Mouse (Mus musculus): ENCODE measurements around the gene Plekha5. TPM values are rescaled to one million over a fixed set of nuclear protein-coding genes. Genes with fewer than 3 reads are reported as not detected.

Gene Plekha5
- polyA plus RNA-seq, 1 experiment from 2014 or later, result 45.0 TPM

DNA sequence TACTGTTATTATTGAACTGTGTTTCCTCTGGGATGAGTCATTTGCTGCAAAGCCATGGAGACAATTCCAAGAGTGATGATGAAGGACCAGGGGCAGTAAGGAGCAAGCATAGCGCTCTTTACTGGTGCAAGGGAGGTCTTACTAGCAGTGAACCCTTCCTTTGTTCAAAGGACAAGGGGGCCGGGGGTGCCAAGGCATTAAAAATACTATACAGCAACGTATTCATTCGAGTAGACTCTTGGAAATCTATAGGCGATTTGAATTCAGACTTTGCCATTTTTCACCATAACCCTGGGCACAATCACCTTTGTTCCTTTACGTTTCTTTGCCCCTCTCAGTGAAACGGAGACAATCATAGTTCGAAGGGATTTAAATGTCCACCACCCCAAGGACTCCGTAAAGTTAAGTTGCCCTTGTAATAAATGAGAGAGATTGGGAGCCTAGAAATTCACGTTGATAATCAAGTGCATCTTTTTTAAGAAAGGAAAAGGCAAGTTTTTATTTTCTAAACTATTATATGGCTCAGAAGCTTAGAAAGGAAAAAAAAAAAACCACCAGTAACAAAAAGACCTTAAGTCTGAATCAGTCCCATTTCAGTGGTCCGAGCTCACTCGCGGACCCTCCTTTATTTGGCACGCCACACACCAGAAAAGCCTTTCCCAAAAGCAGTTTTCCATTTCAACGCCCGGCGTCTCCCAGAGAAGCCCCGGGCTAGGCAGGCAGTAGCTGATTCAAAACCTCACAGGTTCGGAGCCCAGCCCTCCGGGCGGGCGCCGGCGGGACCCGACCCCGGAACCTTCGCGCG is 611 bp upstream of the Plekha5 start:
- no peak for DNase-seq (ENCODE audit: low spot score)
- Histone ChIP-seq H3K4me3 (ENCODE audit: low read depth, low read length) (peak overlapping the region; percentile 96), H3K27me3 (replicated peaks; ENCODE audit: control insufficient read depth, insufficient read depth, low read length) (no peaks in the 10 kb centered on the region), H3K9me3 (ENCODE audit: control insufficient read depth, low read length) (0 out of 2 replicates have a peak, but pooled peaks cover 5% of the 10 kb centered on the region), H3K36me3 (ENCODE audit: control insufficient read depth, insufficient read depth, low read length) (peaks cover 5% of the 10 kb centered on the region; the same call in 1 of the 2 replicates), H3K4me1 (ENCODE audit: control insufficient read depth, insufficient read depth, low read length) (peaks cover 5% of the 10 kb centered on the region; the same call in 1 of the 2 replicates), H3K4me2 (ENCODE audit: low read depth, low read length) (peak overlapping the region; percentile 80), H3K27ac (replicated peaks; ENCODE audit: low read depth, low read length) (peak overlapping the region; percentile 94), H3K9ac (ENCODE audit: low read depth, low read length) (peak overlapping the region; percentile 96)
- WGBS, result 10% methylated on average over 29 of the region's 29 CpGs
- ATAC-seq (ENCODE audit: low read depth), result no peak

DNA sequence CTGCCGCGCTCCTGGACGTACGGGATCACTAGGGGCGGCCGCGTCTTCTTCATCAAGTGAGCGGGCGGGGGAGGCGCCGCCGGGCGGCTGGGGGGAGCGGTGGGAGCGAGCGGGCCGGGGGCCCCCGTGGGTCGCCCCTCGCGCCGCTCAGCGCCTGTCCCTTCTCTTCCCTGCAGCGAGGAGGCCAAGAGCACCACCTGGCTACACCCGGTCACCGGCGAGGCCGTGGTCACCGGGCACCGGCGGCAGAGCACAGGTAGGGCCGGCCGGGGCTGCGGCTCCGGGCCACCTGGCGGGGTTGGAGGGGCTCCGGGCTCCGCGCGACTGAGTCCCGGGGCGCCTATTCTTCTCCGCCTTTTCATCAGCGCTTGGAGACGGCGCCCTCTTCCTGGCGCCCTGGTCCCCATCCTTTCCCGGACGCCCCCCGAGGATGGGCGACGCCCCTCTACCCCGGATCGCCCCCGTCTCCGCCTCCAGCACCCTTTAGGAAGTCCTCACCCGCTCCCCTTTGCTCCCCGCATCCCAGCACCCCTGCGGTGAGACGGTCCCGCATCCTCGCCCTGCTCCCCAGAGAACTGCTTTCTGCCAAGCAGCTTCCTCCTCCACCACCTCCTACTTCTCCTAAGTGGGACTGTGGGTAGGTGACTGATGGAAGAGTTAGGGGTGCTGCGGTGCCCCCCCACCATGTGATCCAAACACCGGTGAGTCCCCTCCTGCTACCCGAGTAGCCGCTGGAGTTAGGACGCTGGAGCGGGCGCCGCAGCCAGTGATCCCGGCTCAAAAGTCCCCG is 542 bp downstream of the Plekha5 start:
- H3K4me1 ChIP-seq (ENCODE audit: control insufficient read depth, insufficient read depth, low read length), result peaks cover 5% of the 10 kb centered on the region; the same call in 1 of the 2 replicates
- peak overlapping the region; percentile 96 for H3K9ac ChIP-seq (ENCODE audit: low read depth, low read length)
- DNase-seq (ENCODE audit: low spot score) (peak; percentile 48), ATAC-seq (ENCODE audit: low read depth) (peak; percentile 70)
- under 1% methylated on average over 47 of the region's 72 CpGs for WGBS
- peaks cover 13% of the 10 kb centered on the region for H3K36me3 ChIP-seq (ENCODE audit: control insufficient read depth, insufficient read depth, low read length)
- no peaks in the 10 kb centered on the region for H3K27me3 ChIP-seq (replicated peaks; ENCODE audit: control insufficient read depth, insufficient read depth, low read length)
- peak overlapping the region; percentile 94 for H3K27ac ChIP-seq (replicated peaks; ENCODE audit: low read depth, low read length)
- H3K4me2 ChIP-seq (ENCODE audit: low read depth, low read length), result peak overlapping the region; percentile 80
- H3K4me3 ChIP-seq (ENCODE audit: low read depth, low read length), result peak overlapping the region; percentile 96
- 0 out of 2 replicates have a peak, but pooled peaks cover 4% of the 10 kb centered on the region for H3K9me3 ChIP-seq (ENCODE audit: control insufficient read depth, low read length)

DNA sequence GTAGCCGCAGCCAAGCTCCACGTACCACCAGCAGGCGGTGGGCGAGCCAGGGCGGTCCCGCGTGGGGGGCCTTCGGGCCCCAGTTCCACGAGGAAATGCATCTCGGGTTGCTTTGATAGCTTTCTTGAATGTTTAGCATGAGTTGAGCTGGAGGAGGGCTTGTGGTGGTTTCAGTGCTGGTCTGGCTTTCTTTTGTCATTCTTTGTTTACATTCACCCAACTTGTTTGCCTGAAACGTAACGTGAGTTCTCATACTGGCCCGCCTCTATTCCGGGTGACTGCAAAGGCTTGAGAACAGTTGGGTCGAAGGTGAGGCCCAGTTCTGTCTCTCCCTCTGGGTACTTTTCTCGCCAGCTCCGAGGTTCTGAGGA is 1.1 kb downstream of the Plekha5 start:
- DNase-seq (ENCODE audit: low spot score) (peak; percentile 45), ATAC-seq (ENCODE audit: low read depth) (peak; percentile 11; the same call in 1 of the 2 replicates)
- Histone ChIP-seq H3K27ac (replicated peaks; ENCODE audit: low read depth, low read length) (peak overlapping the region; percentile 94), H3K27me3 (replicated peaks; ENCODE audit: control insufficient read depth, insufficient read depth, low read length) (no peaks in the 10 kb centered on the region), H3K4me2 (ENCODE audit: low read depth, low read length) (peak overlapping the region; percentile 80), H3K9me3 (ENCODE audit: control insufficient read depth, low read length) (no peaks in the 10 kb centered on the region), H3K9ac (ENCODE audit: low read depth, low read length) (peak overlapping the region; percentile 96), H3K4me1 (ENCODE audit: control insufficient read depth, insufficient read depth, low read length) (peaks cover 5% of the 10 kb centered on the region; the same call in 1 of the 2 replicates), H3K36me3 (ENCODE audit: control insufficient read depth, insufficient read depth, low read length) (peaks cover 15% of the 10 kb centered on the region), H3K4me3 (ENCODE audit: low read depth, low read length) (peak overlapping the region; percentile 96)
- WGBS, result under 1% methylated on average over 16 of the region's 17 CpGs

DNA sequence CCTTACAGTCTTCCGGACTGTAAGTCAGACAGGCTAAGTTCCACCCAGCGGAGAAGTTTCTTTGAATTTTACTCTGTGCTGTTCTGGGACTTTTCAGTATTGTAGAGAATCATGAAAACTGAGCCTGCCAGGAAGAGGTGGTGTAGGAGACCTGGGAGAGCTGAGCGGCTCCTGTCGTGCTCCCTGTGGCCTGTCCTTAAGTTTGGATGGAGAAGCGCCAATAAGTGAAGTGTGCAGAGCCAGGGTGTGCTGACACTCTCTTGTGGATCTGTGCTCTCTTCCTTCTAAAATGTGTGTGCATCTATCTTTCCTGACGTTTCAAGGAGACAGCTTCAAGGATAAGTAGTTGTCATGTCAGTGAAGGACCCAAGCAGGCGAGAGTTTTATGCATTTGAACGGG is 5.4 kb downstream of the Plekha5 start:
- no peak overlapping the region for H3K4me2 ChIP-seq (ENCODE audit: low read depth, low read length)
- WGBS, result 81% methylated on average over 8 of the region's 8 CpGs
- H3K9ac ChIP-seq (ENCODE audit: low read depth, low read length), result no peak overlapping the region
- no peaks in the 10 kb centered on the region for H3K27me3 ChIP-seq (replicated peaks; ENCODE audit: control insufficient read depth, insufficient read depth, low read length)
- no peak overlapping the region for H3K27ac ChIP-seq (replicated peaks; ENCODE audit: low read depth, low read length)
- peaks cover 5% of the 10 kb centered on the region; the same call in 1 of the 2 replicates for H3K4me1 ChIP-seq (ENCODE audit: control insufficient read depth, insufficient read depth, low read length)
- peaks cover 41% of the 10 kb centered on the region for H3K36me3 ChIP-seq (ENCODE audit: control insufficient read depth, insufficient read depth, low read length)
- no peak for DNase-seq (ENCODE audit: low spot score)
- no peak overlapping the region for H3K4me3 ChIP-seq (ENCODE audit: low read depth, low read length)
- ATAC-seq (ENCODE audit: low read depth), result no peak
- 0 out of 2 replicates have a peak, but pooled peaks cover 3% of the 10 kb centered on the region for H3K9me3 ChIP-seq (ENCODE audit: control insufficient read depth, low read length)

DNA sequence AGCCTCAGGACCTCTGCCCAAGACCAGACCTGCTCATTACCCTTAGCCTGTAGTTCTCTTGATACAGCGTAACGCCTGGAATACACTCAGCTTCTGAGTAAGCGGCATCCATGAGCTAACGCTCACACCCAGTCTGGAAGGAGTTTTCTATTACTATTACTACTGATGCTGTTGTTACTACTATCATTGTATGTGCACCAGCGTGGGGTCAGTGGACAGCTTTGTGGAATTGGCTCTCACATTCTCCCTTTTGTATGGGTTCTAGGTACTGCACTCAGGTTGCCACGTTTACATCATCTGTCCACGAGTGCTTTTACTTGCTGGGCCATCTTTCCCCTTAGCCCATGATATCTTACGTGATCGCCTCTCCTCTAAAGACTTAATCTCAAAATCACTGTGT is 8.5 kb downstream of the Plekha5 start:
- no peak overlapping the region for H3K27ac ChIP-seq (replicated peaks; ENCODE audit: low read depth, low read length)
- WGBS, result 96% methylated on average over 9 of the region's 9 CpGs
- no peaks in the 10 kb centered on the region for H3K4me1 ChIP-seq (ENCODE audit: control insufficient read depth, insufficient read depth, low read length)
- no peak for DNase-seq (ENCODE audit: low spot score)
- H3K27me3 ChIP-seq (replicated peaks; ENCODE audit: control insufficient read depth, insufficient read depth, low read length), result no peaks in the 10 kb centered on the region
- no peak overlapping the region for H3K4me2 ChIP-seq (ENCODE audit: low read depth, low read length)
- H3K9ac ChIP-seq (ENCODE audit: low read depth, low read length), result no peak overlapping the region
- H3K9me3 ChIP-seq (ENCODE audit: control insufficient read depth, low read length), result 0 out of 2 replicates have a peak, but pooled peaks cover 3% of the 10 kb centered on the region
- no peak overlapping the region for H3K4me3 ChIP-seq (ENCODE audit: low read depth, low read length)
- no peak for ATAC-seq (ENCODE audit: low read depth)
- peaks cover 36% of the 10 kb centered on the region for H3K36me3 ChIP-seq (ENCODE audit: control insufficient read depth, insufficient read depth, low read length)

DNA sequence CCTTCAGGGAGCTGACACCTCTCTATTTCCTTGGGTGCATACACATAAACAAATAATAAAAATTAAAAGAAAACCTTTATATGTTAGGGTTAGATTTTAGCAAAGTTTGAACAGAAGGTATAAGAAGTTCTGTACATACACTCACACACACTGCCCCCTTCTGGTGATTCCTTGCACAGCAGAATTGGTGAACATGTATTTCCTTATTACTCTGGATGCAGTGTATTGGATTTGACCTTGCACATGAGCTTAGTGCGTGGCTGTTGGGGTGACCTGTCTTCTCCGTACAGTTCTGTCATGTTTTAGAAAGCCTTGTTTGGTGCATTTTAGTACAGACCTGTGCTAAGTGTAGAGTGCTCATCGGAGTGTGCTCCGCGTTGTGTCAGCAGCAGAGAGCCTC is 19.5 kb downstream of the Plekha5 start:
- no peak overlapping the region for H3K4me3 ChIP-seq (ENCODE audit: low read depth, low read length)
- no peaks in the 10 kb centered on the region for H3K27me3 ChIP-seq (replicated peaks; ENCODE audit: control insufficient read depth, insufficient read depth, low read length)
- no peaks in the 10 kb centered on the region for H3K9me3 ChIP-seq (ENCODE audit: control insufficient read depth, low read length)
- H3K4me2 ChIP-seq (ENCODE audit: low read depth, low read length), result no peak overlapping the region
- ATAC-seq (ENCODE audit: low read depth) (no peak), DNase-seq (ENCODE audit: low spot score) (peak; percentile 68)
- no peak overlapping the region for H3K27ac ChIP-seq (replicated peaks; ENCODE audit: low read depth, low read length)
- 90% methylated on average over 5 of the region's 5 CpGs for WGBS
- H3K9ac ChIP-seq (ENCODE audit: low read depth, low read length), result no peak overlapping the region
- H3K36me3 ChIP-seq (ENCODE audit: control insufficient read depth, insufficient read depth, low read length), result no peaks in the 10 kb centered on the region
- H3K4me1 ChIP-seq (ENCODE audit: control insufficient read depth, insufficient read depth, low read length), result no peaks in the 10 kb centered on the region

DNA sequence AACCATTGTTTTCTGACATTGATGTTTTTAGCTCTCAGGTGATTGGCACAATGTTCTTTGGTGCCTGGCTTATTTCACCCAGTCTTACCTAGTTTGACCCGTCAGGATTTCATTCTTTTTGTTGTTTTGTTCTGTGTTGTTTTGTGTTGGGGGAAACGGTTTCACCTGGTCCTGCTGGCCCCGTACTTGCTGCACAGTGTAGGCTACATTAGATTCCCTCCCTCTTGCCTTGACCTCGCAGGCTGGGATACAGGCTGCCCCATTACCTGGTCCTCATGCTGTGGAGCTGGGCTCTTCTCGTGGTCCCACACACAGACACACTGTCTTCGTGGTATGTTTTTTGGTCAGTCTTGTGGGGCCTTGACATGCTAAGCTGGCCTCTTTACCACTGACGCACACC is 20.3 kb downstream of the Plekha5 start:
- no peak overlapping the region for H3K9ac ChIP-seq (ENCODE audit: low read depth, low read length)
- DNase-seq (ENCODE audit: low spot score) (no peak), ATAC-seq (ENCODE audit: low read depth) (no peak)
- H3K4me2 ChIP-seq (ENCODE audit: low read depth, low read length), result no peak overlapping the region
- H3K36me3 ChIP-seq (ENCODE audit: control insufficient read depth, insufficient read depth, low read length), result no peaks in the 10 kb centered on the region
- no peak overlapping the region for H3K4me3 ChIP-seq (ENCODE audit: low read depth, low read length)
- no peaks in the 10 kb centered on the region for H3K9me3 ChIP-seq (ENCODE audit: control insufficient read depth, low read length)
- H3K4me1 ChIP-seq (ENCODE audit: control insufficient read depth, insufficient read depth, low read length), result no peaks in the 10 kb centered on the region
- 73% methylated on average over 7 of the region's 7 CpGs for WGBS
- H3K27ac ChIP-seq (replicated peaks; ENCODE audit: low read depth, low read length), result no peak overlapping the region
- H3K27me3 ChIP-seq (replicated peaks; ENCODE audit: control insufficient read depth, insufficient read depth, low read length), result no peaks in the 10 kb centered on the region

DNA sequence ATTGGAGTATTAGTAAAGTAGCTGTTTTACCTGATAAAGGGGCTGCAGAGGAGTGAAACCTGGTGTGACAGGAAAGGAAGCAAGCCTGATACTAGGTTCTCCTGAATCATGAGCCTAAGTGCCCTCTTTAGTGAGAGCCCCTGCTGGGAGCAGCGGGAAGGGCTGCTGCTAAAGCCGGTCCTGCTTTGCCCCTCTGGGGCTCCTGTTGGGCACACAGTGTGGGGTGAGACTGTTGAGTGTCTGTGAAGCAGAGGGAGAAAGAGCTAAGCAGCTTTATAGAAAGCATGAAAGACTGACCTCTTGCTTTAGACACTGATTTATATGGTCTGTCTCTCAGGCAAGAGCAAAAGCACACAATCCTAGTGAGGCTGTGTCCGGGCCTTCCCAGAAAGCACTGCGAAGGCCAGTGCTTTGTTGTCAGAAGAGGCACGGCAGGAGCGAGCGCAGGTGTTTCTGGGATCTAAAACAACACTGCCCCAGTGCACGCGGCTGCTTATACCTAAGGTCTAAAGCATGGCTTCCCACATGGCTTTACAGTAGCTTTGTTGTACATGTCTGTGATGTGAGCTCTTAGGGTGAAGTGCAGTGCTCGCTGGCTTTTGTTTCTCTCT is 21.1 kb downstream of the Plekha5 start:
- no peaks in the 10 kb centered on the region for H3K9me3 ChIP-seq (ENCODE audit: control insufficient read depth, low read length)
- H3K36me3 ChIP-seq (ENCODE audit: control insufficient read depth, insufficient read depth, low read length), result no peaks in the 10 kb centered on the region
- no peaks in the 10 kb centered on the region for H3K4me1 ChIP-seq (ENCODE audit: control insufficient read depth, insufficient read depth, low read length)
- ATAC-seq (ENCODE audit: low read depth) (no peak), DNase-seq (ENCODE audit: low spot score) (no peak)
- H3K9ac ChIP-seq (ENCODE audit: low read depth, low read length), result peak overlapping the region; percentile 27; the same call in 1 of the 2 replicates
- no peak overlapping the region for H3K4me2 ChIP-seq (ENCODE audit: low read depth, low read length)
- WGBS, result 45% methylated on average over 10 of the region's 10 CpGs
- H3K27ac ChIP-seq (replicated peaks; ENCODE audit: low read depth, low read length), result no peak overlapping the region
- no peaks in the 10 kb centered on the region for H3K27me3 ChIP-seq (replicated peaks; ENCODE audit: control insufficient read depth, insufficient read depth, low read length)
- H3K4me3 ChIP-seq (ENCODE audit: low read depth, low read length), result no peak overlapping the region

Measured in embryonic facial prominence, embryonic 14.5 days (tissue).